Mouse (Mus musculus) E14TG2a.4 (cell line): Measurements from ENCODE around the gene Cyth4.

ENCODE experiments used
- CTCF ChIP-seq: conservative IDR thresholded peaks from 2 replicates; pipeline ENCODE4 v1.5.1; 2014; ENCODE audit warnings: low read length
- POU5F1 ChIP-seq: IDR thresholded peaks from 2 replicates; pipeline ENCODE4 v1.6.1; 2014; ENCODE audit warnings: low read length, borderline replicate concordance

DNA sequence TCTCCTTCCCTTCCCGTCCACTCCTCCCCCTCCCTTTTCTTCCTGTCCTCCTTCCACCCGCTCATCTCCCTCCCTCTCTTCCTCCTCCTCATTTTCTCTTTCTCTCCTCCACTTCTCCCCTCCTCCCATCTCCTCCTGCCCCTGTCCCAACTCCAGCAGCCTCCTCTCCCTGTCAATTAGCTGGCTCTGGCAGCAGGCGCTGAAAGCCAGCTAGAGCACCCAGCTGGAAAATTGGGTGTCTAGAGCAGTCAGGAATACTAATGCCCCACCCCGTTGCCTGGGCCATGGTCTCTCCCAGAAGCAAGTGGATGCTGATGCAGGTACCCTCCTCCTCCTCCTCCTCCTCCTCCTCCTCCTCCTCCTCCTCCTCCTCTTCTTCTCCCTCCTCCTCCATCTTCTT is 54.3 kb downstream of the Cyth4 start:
- no peak for TF ChIP-seq CTCF
- TF ChIP-seq POU5F1: no peak
